Mouse (Mus musculus) cerebellum, adult 2 months (tissue): Measurements from ENCODE around the gene Nrxn3. TPM values are rescaled to one million over a fixed set of nuclear protein-coding genes. Genes with fewer than 3 reads are reported as not detected.
A peak's percentile ranks its signal among the peaks of the same experiment; 100 is the strongest.

ENCODE experiments used
- DNase-seq, 2 experiments: peaks; one replicate each; pipeline ENCODE4 v3.0.0; 2021
- H3K27ac ChIP-seq: fragments of 200-500 bp; 2 replicates; pipeline ENCODE4 v1.5.1; 2012; ENCODE audit warnings: low read length, control low read depth, inconsistent platforms; ENCODE audit not compliant: insufficient read depth
- H3K27me3 ChIP-seq: fragments of 200-500 bp; 2 replicates; pipeline ENCODE4 v1.6.1; 2012; ENCODE audit warnings: inconsistent platforms, mild to moderate bottlenecking, low read length, moderate library complexity; ENCODE audit not compliant: control insufficient read depth, insufficient read depth
- H3K4me1 ChIP-seq: fragments of 200-500 bp; 2 replicates; pipeline ENCODE4 v1.6.1; 2011; ENCODE audit warnings: low read length; ENCODE audit not compliant: control insufficient read depth, insufficient read depth
- H3K4me3 ChIP-seq: fragments of 200-500 bp; replicated peaks from 2 replicates; pipeline ENCODE3; 2011; ENCODE audit warnings: mild to moderate bottlenecking, low read depth, low read length, control low read depth; ENCODE audit not compliant: insufficient read depth
- CTCF ChIP-seq: fragments of 200-500 bp; IDR thresholded peaks from 2 replicates; pipeline ENCODE4 v1.5.1; 2011; ENCODE audit warnings: low read depth, mild to moderate bottlenecking, control low read depth, low read length, moderate library complexity, borderline replicate concordance; ENCODE audit not compliant: insufficient read depth
- POLR2A ChIP-seq: fragments of 200-500 bp; IDR thresholded peaks from 2 replicates; pipeline ENCODE4 v1.6.1; 2011; ENCODE audit warnings: low read length, control low read depth, borderline replicate concordance; ENCODE audit not compliant: insufficient read depth
- WGBS: fragments of 180-500 bp; shearing (Covaris S2); methylation state at CpG from one replicate; pipeline ENCODE4 v1.1.7; 2018; 5-methylcytosine and 5-hydroxymethylcytosine counted together
- polyA plus RNA-seq: library from polyadenylated mRNA; depleted of rRNA; stranded (reverse); fragments of >200 nt; gene quantifications from 2 replicates; pipeline ENCODE4 v1.2.3, GENCODE M21; 2012

The Nrxn3 gene
- polyA plus RNA-seq, 1 experiment = 101 TPM

DNA sequence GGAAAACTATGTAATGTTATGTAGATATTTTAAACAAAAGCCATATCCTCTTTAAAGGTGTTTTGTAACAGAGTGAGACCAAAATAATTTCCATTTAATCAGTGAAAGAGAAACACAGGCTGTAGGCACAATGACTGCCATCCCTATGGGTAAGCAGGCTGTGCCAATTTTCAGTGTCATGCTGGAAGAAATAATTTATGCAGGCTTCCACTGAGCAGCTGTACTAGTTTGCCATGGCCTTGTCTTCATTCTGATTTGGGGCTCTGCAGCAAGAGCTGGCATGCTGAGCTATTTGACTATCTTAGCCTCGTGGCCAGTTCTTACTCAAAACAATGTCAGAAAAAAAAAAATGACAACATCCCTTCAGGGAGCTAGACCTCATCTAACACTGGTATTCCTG lies 647.3 kb downstream of the Nrxn3 start:
- Histone ChIP-seq H3K4me1 (no peaks in the 10 kb centered on the region), H3K4me3 (no peak overlapping the region), H3K27me3 (no peaks in the 10 kb centered on the region), H3K27ac (no peak overlapping the region)
- peak in 1 of 2 experiments; percentile 11 for DNase-seq
- TF ChIP-seq CTCF = no peak
- no peak for TF ChIP-seq POLR2A
- 3% methylated on average over 1 of the region's 1 CpGs for WGBS

DNA sequence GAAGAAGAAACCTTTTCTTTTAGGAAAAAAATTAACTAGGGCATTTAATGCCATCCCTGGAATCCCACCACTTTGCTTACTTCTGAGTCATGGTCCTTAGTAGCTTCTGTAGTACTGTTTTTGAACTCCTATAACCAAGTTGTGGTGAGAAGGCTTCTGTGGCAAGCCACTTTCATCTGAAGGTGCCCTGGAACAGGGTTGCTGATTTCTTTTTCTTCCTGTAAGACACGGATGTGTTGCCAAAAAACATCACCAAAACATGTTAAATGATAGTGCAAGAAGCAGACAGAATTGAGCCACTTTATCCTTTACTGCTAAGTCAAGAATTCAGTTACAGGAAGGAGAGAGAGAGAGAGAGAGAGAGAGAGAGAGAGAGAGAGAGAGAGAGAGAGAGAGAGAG lies 653.9 kb downstream of the Nrxn3 start:
- Histone ChIP-seq H3K27ac (no peak overlapping the region), H3K27me3 (no peaks in the 10 kb centered on the region), H3K4me1 (no peaks in the 10 kb centered on the region), H3K4me3 (no peak overlapping the region)
- 48% methylated on average over 1 of the region's 1 CpGs for WGBS
- TF ChIP-seq CTCF = no peak
- no peak for TF ChIP-seq POLR2A
- DNase-seq = no peak

DNA sequence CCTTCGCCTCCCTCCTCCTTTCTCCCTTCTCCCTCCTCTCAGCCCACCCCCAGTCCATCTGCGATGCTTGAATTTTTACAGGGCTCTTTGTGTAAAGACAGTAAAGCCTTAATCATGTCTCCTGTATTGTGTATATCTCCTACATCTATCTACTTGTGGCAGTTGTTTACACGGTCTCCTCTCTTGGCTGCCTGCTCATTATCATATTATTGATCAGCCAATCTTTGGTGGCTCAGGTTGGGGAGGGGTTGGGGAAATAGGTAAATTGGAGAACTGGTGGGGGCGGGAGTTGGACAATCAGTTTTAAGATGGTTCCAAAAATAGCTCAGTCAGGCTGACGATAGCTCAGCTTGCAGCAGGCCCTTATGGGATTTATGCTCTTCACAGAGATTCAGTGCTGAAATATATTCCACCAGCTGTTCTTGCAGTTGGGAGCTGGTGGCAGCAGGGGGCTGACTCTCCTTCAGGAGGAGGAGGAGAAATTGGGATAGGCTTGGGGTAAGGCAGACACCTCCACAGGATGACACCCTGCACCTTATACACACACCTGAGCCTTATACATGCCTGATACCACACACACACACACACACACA lies 654.5 kb downstream of the Nrxn3 start:
- TF ChIP-seq POLR2A = no peak
- TF ChIP-seq CTCF = no peak
- 53% methylated on average over 5 of the region's 5 CpGs for WGBS
- H3K27ac ChIP-seq = no peak overlapping the region
- no peak overlapping the region for H3K4me3 ChIP-seq
- H3K4me1 ChIP-seq = no peaks in the 10 kb centered on the region
- no peak for DNase-seq
- H3K27me3 ChIP-seq = no peaks in the 10 kb centered on the region

DNA sequence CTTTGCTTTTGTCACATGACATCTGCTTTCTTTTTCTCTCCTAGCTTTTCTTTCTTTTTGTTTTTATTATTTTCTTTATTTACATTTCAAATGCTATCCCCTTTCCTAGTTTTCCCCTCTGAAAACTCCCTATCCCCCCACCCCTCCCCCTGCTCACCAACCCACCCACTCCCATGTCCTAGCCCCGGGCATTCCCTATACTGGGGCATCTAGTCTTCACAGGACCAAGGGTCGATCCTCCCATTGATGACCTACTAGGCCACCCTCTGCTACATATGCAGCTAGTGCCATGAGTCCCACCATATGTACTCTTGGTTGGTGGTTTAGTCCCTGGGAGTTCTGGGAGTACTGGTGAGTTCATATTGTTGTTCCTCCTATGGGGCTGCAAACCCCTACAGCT lies 655.0 kb downstream of the Nrxn3 start:
- H3K27ac ChIP-seq = no peak overlapping the region
- 84% methylated on average over 2 of the region's 2 CpGs for WGBS
- TF ChIP-seq POLR2A (no peak), CTCF (no peak)
- no peak for DNase-seq
- H3K4me1 ChIP-seq = no peaks in the 10 kb centered on the region
- no peak overlapping the region for H3K4me3 ChIP-seq
- H3K27me3 ChIP-seq = no peaks in the 10 kb centered on the region

DNA sequence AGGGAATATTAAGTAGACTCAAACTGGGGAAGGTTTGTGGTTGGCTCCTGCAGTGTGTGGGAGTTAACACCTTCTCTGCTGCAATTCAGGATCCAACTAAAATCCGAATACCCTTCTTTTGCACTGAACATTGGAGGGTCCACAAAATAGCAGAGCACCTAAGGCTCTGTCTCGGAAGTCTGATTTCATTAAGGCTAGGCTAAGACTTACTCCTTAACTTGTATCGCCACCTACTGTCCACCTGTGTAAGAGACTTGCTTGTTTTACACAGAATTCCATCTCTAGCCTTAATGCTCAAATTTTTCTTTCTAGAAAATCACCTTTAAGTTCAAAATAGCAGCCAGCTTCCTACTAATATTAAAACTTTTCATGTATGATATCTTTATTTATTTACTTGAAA lies 660.6 kb downstream of the Nrxn3 start:
- Histone ChIP-seq H3K4me1 (no peaks in the 10 kb centered on the region), H3K27me3 (no peaks in the 10 kb centered on the region), H3K4me3 (no peak overlapping the region), H3K27ac (no peak overlapping the region)
- DNase-seq = no peak
- TF ChIP-seq POLR2A = no peak
- no peak for TF ChIP-seq CTCF
- 19% methylated on average over 3 of the region's 3 CpGs for WGBS

DNA sequence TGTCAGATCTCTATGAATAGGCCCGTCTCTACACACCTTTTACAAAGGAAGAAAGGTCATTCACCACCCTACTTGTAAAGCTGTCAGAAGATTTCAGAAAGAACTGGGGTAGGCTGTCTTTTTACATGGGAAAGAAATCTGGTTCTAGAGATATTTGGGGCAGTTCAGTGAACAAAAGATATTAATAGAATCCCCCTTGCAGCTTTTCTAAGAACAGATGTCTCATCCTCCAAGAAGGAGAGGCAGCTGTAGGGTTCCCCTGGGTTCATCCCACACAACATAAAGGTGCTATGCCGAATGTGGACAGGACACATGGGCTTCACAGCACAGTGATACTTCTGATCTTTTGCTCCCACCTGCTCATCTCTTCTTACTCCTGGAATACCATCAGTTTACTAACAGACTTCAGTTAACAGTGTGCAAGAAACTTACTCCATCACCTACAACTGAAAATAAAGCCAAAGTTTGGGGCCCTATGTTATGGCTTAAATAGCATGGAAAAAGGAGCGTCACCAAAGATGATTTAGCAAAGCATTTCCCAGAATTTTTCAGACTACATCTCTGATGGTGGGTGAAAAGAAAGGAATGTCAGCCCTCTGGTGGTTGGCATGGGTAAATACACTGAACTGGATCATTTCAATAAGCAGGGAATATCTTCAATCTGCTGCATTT lies 672.6 kb downstream of the Nrxn3 start:
- no peak for DNase-seq
- TF ChIP-seq CTCF (peak; percentile 32), POLR2A (no peak)
- Histone ChIP-seq H3K27me3 (no peaks in the 10 kb centered on the region), H3K4me3 (no peak overlapping the region), H3K4me1 (no peaks in the 10 kb centered on the region), H3K27ac (no peak overlapping the region)
- 50% methylated on average over 3 of the region's 3 CpGs for WGBS

DNA sequence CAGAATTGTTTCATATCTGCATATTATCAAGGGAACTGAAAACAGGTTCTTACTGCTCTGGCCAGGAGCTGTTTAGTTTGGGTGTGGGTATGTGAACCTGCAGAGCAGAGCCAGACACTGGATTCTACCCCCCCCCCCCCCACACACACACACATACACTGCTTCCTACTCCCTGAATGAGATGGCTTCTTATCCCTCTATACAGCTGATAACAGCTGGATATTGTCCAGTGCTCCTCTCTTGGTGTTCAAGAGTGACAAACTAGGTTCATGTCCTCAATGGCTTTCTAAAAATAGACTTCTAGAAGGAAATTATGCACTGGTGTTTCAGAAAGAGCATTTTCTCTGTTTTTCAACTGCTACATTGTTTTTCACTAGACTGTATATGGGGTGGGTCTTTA lies 713.8 kb downstream of the Nrxn3 start:
- H3K4me1 ChIP-seq = no peaks in the 10 kb centered on the region
- no peak overlapping the region for H3K4me3 ChIP-seq
- H3K27ac ChIP-seq = no peak overlapping the region
- DNase-seq = no peak
- no peaks in the 10 kb centered on the region for H3K27me3 ChIP-seq
- TF ChIP-seq POLR2A = no peak
- TF ChIP-seq CTCF = no peak

DNA sequence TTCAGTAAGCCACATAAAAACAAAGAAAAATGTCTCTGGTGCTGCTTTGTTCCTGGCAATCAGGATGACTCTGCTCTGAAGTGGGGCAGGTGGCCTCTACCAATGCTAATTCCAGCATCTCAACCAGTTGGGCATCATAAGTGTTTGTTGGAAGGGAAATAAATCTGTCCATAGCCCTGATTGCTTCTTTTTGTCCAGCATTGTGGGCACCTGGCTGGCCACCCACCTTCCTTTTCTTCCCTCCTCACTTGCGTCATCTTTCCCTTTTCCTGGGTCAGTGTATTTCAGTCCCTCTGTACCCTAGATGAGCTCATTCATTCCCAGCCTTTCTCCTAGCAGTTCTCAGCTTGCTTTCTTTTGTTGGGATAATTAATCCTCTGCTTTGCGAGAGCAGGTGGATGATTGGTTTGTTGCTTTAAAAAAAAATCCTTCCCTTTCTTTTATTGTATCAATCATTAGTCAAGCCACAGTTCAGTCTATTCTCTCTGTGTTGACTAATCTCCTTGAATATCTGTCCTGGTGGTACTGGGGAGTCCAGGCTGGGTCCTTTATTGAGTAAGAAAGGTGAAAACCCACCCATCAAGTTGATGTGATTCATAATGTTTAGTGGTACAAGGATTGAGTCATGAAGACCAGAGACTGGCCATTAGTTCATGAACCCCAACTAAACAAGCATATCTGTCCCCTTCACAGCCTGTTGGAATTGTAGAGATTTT lies 719.8 kb downstream of the Nrxn3 start:
- TF ChIP-seq POLR2A = no peak
- TF ChIP-seq CTCF = no peak
- no peak for DNase-seq
- Histone ChIP-seq H3K27me3 (no peaks in the 10 kb centered on the region), H3K4me3 (no peak overlapping the region), H3K27ac (no peak overlapping the region), H3K4me1 (no peaks in the 10 kb centered on the region)
- 47% methylated on average over 2 of the region's 2 CpGs for WGBS
